8 mouse cellular contexts compared by ENCODE assay signal in genomic region chr11:58957226-58957914, GRCm38 (mm10). TPM values are rescaled to one million over a fixed set of nuclear protein-coding genes. Genes with fewer than 3 reads are reported as not detected.
DNase-seq lines count a peak whose midpoint lies in the region; ATAC-seq and TF ChIP-seq lines count a peak whose summit lies in the region.

No protein-coding gene starts in this region.

- 88% methylated on average over 5 of the region's 5 CpGs for WGBS in heart, embryonic 10.5 days
- WGBS in bone marrow, adult 2 months = 91% methylated on average over 5 of the region's 5 CpGs
- 95% methylated on average over 5 of the region's 5 CpGs for WGBS in forebrain, embryonic 12.5 days
- 84% methylated on average over 5 of the region's 5 CpGs for WGBS in liver, embryonic 15.5 days (ENCODE audit: insufficient replicate concordance)

- peaks cover 13% of the 10 kb centered on the region for H3K27me3 ChIP-seq in heart, embryonic 10.5 days (ENCODE audit: insufficient read depth, poor library complexity, severe bottlenecking)
- H3K27me3 ChIP-seq in forebrain, embryonic 12.5 days = peaks cover 9% of the 10 kb centered on the region; the same call in 1 of the 2 replicates
- peaks cover 14% of the 10 kb centered on the region for H3K27me3 ChIP-seq in liver, embryonic 15.5 days

- no peak for ATAC-seq in forebrain, embryonic 12.5 days (ENCODE audit: low FRiP score)
- no peak for ATAC-seq in liver, embryonic 15.5 days (ENCODE audit: insufficient read depth)

- H3K36me3 ChIP-seq in heart, embryonic 10.5 days = peaks cover 12% of the 10 kb centered on the region; the same call in 1 of the 2 replicates
- peaks cover 9% of the 10 kb centered on the region for H3K36me3 ChIP-seq in forebrain, embryonic 12.5 days (replicated peaks)
- H3K36me3 ChIP-seq in liver, embryonic 15.5 days (replicated peaks) = peaks cover 28% of the 10 kb centered on the region

- 0 out of 2 replicates have a peak, but pooled peaks cover 4% of the 10 kb centered on the region for H3K9me3 ChIP-seq in heart, embryonic 10.5 days
- peaks cover 6% of the 10 kb centered on the region for H3K9me3 ChIP-seq in forebrain, embryonic 12.5 days
- H3K9me3 ChIP-seq in liver, embryonic 15.5 days (replicated peaks) = no peaks in the 10 kb centered on the region

- H3K27ac ChIP-seq in heart, embryonic 10.5 days = no peak overlapping the region
- peak overlapping the region; percentile 14 for H3K27ac ChIP-seq in bone marrow, adult 2 months (ENCODE audit: control insufficient read depth, insufficient read depth, low read depth, low read length, poor library complexity)
- no peak overlapping the region for H3K27ac ChIP-seq in forebrain, embryonic 12.5 days
- H3K27ac ChIP-seq in liver, embryonic 15.5 days (replicated peaks) = peak overlapping the region; percentile 100

- no peak for DNase-seq in heart, embryonic 10.5 days (ENCODE audit: low spot score)
- no peak for DNase-seq in heart, postnatal 4 days
- DNase-seq in thymus, postnatal 0 days (ENCODE audit: low spot score) = no peak
- DNase-seq in embryo, embryonic 10.5 days (ENCODE audit: low spot score) = no peak
- DNase-seq in urinary bladder, postnatal 25 days (ENCODE audit: low spot score) = no peak

- peak overlapping the region; percentile 86; the same call in 1 of the 2 replicates for H3K4me3 ChIP-seq in heart, embryonic 10.5 days
- H3K4me3 ChIP-seq in bone marrow, adult 2 months (replicated peaks; ENCODE audit: control insufficient read depth, low read depth, low read length) = peak overlapping the region; percentile 34
- H3K4me3 ChIP-seq in forebrain, embryonic 12.5 days (replicated peaks) = peak overlapping the region; percentile 71
- H3K4me3 ChIP-seq in liver, embryonic 15.5 days (replicated peaks) = peak overlapping the region; percentile 75

- H3K4me2 ChIP-seq in forebrain, embryonic 12.5 days = peak overlapping the region; percentile 78
- peak overlapping the region; percentile 95 for H3K4me2 ChIP-seq in liver, embryonic 15.5 days

- TF ChIP-seq POLR2A in bone marrow, adult 2 months (IDR thresholded peaks at IDR 0.05; ENCODE audit: borderline replicate concordance, control insufficient read depth, low read depth, low read length) = no peak

- H3K4me1 ChIP-seq in heart, embryonic 10.5 days = peaks cover 36% of the 10 kb centered on the region
- no peaks in the 10 kb centered on the region; the same call in 1 of the 2 replicates for H3K4me1 ChIP-seq in bone marrow, adult 2 months (ENCODE audit: control insufficient read depth, insufficient read depth, low read length)
- H3K4me1 ChIP-seq in forebrain, embryonic 12.5 days = peaks cover 46% of the 10 kb centered on the region
- peaks cover 60% of the 10 kb centered on the region for H3K4me1 ChIP-seq in liver, embryonic 15.5 days (replicated peaks)

- TF ChIP-seq CTCF in bone marrow, adult 2 months (IDR thresholded peaks at IDR 0.05; ENCODE audit: control insufficient read depth, insufficient read depth, low read length) = no peak

- H3K9ac ChIP-seq in forebrain, embryonic 12.5 days = peak overlapping the region; percentile 96
- peak overlapping the region; percentile 93 for H3K9ac ChIP-seq in liver, embryonic 15.5 days

RNA-seq across cellular contexts. Expression of gene Hist3h2a, which starts 2.9 kb away (rescaled TPM):
- polyA plus RNA-seq in heart, embryonic 10.5 days (2016; fragmentation: Nextera tagmentation; extraction: Ambion mirVana) = 15.5 and 15.9 TPM in 2 replicates
- total RNA-seq in heart, postnatal 4 days (2021) = 10 to 100 TPM; 46.8 to 50.0 TPM
- 22.9 and 25.6 TPM in 2 replicates for polyA plus RNA-seq in bone marrow, adult 2 months (2011; ENCODE audit: insufficient read depth, insufficient read length, low replicate concordance, missing spikeins)
- polyA plus RNA-seq in forebrain, embryonic 12.5 days (2016; fragmentation: Nextera tagmentation; extraction: Ambion mirVana) = 91.9 and 92.9 TPM in 2 replicates
- 16.1 and 16.4 TPM in 2 replicates for polyA plus RNA-seq in liver, embryonic 15.5 days (2015; fragmentation: Nextera tagmentation; extraction: Ambion mirVana)
- 52.3 and 52.8 TPM in 2 replicates for polyA plus RNA-seq in thymus, postnatal 0 days (2015; fragmentation: Nextera tagmentation; extraction: Ambion mirVana)

RNA-seq across cellular contexts. Expression of gene Trim17, which starts 2.9 kb away (rescaled TPM):
- 0.75 and 0.79 TPM in 2 replicates for polyA plus RNA-seq in heart, embryonic 10.5 days (2016; fragmentation: Nextera tagmentation; extraction: Ambion mirVana)
- total RNA-seq in heart, postnatal 4 days (2021) = under 1 TPM in 1 of 2 experiments, not detected in 1; 0.10 TPM
- polyA plus RNA-seq in bone marrow, adult 2 months (2011; ENCODE audit: insufficient read depth, insufficient read length, low replicate concordance, missing spikeins) = 0.29 TPM in 1 of 2 replicates, not detected in the other
- polyA plus RNA-seq in forebrain, embryonic 12.5 days (2016; fragmentation: Nextera tagmentation; extraction: Ambion mirVana) = 0.89 and 1.0 TPM in 2 replicates
- polyA plus RNA-seq in liver, embryonic 15.5 days (2015; fragmentation: Nextera tagmentation; extraction: Ambion mirVana) = 0.06 and 0.14 TPM in 2 replicates
- 0.29 and 0.44 TPM in 2 replicates for polyA plus RNA-seq in thymus, postnatal 0 days (2015; fragmentation: Nextera tagmentation; extraction: Ambion mirVana)

RNA-seq across cellular contexts. Expression of gene Hist3h2ba, which starts 8.7 kb away (rescaled TPM):
- 4.8 and 9.8 TPM in 2 replicates for polyA plus RNA-seq in heart, embryonic 10.5 days (2016; fragmentation: Nextera tagmentation; extraction: Ambion mirVana)
- 10 to 100 TPM; 21.8 to 22.6 TPM for total RNA-seq in heart, postnatal 4 days (2021)
- 18.8 and 22.9 TPM in 2 replicates for polyA plus RNA-seq in bone marrow, adult 2 months (2011; ENCODE audit: insufficient read depth, insufficient read length, low replicate concordance, missing spikeins)
- polyA plus RNA-seq in forebrain, embryonic 12.5 days (2016; fragmentation: Nextera tagmentation; extraction: Ambion mirVana) = 185 and 187 TPM in 2 replicates
- polyA plus RNA-seq in liver, embryonic 15.5 days (2015; fragmentation: Nextera tagmentation; extraction: Ambion mirVana) = 9.2 and 9.6 TPM in 2 replicates
- 50.8 and 57.5 TPM in 2 replicates for polyA plus RNA-seq in thymus, postnatal 0 days (2015; fragmentation: Nextera tagmentation; extraction: Ambion mirVana)

RNA-seq across cellular contexts. Expression of gene Rnf187, which starts 18.7 kb away (rescaled TPM):
- 169 and 213 TPM in 2 replicates for polyA plus RNA-seq in heart, embryonic 10.5 days (2016; fragmentation: Nextera tagmentation; extraction: Ambion mirVana)
- total RNA-seq in heart, postnatal 4 days (2021) = 100 to 1,000 TPM; 161 to 165 TPM
- polyA plus RNA-seq in bone marrow, adult 2 months (2011; ENCODE audit: insufficient read depth, insufficient read length, low replicate concordance, missing spikeins) = 108 and 135 TPM in 2 replicates
- 403 and 431 TPM in 2 replicates for polyA plus RNA-seq in forebrain, embryonic 12.5 days (2016; fragmentation: Nextera tagmentation; extraction: Ambion mirVana)
- polyA plus RNA-seq in liver, embryonic 15.5 days (2015; fragmentation: Nextera tagmentation; extraction: Ambion mirVana) = 111 and 117 TPM in 2 replicates
- 245 and 268 TPM in 2 replicates for polyA plus RNA-seq in thymus, postnatal 0 days (2015; fragmentation: Nextera tagmentation; extraction: Ambion mirVana)

RNA-seq across cellular contexts. Expression of gene Trim11, which starts 20.5 kb away (rescaled TPM):
- 24.0 and 31.4 TPM in 2 replicates for polyA plus RNA-seq in heart, embryonic 10.5 days (2016; fragmentation: Nextera tagmentation; extraction: Ambion mirVana)
- 10 to 100 TPM; 21.3 TPM for total RNA-seq in heart, postnatal 4 days (2021)
- 37.2 and 67.8 TPM in 2 replicates for polyA plus RNA-seq in bone marrow, adult 2 months (2011; ENCODE audit: insufficient read depth, insufficient read length, low replicate concordance, missing spikeins)
- 19.2 and 20.9 TPM in 2 replicates for polyA plus RNA-seq in forebrain, embryonic 12.5 days (2016; fragmentation: Nextera tagmentation; extraction: Ambion mirVana)
- 8.6 and 9.1 TPM in 2 replicates for polyA plus RNA-seq in liver, embryonic 15.5 days (2015; fragmentation: Nextera tagmentation; extraction: Ambion mirVana)
- 49.6 and 54.0 TPM in 2 replicates for polyA plus RNA-seq in thymus, postnatal 0 days (2015; fragmentation: Nextera tagmentation; extraction: Ambion mirVana)

Comparison
In these comparisons a context has a peak if more than half of its experiments do, and no peak if none do; other contexts are left out.
1. H3K27ac ChIP-seq: peak in bone marrow, adult 2 months (single experiment) and liver, embryonic 15.5 days (single experiment); none in heart, embryonic 10.5 days (single experiment) and forebrain, embryonic 12.5 days (single experiment).
2. H3K4me3 ChIP-seq: peak in every context shown above with its lines; median percentile 86 in heart, embryonic 10.5 days; 75 in liver, embryonic 15.5 days; 71 in forebrain, embryonic 12.5 days; 34 in bone marrow, adult 2 months.